Mouse (Mus musculus) myocyte (in vitro differentiated cells): ENCODE measurements around the gene Lrrc32.

Experiments
- CEBPB ChIP-seq: IDR thresholded peaks from 2 replicates; pipeline ENCODE4 v1.6.1; 2011; ENCODE audit warnings: mild to moderate bottlenecking, moderate library complexity; ENCODE audit not compliant: poor library complexity, insufficient read depth, severe bottlenecking
- E2F4 ChIP-seq: IDR thresholded peaks from one replicate; pipeline ENCODE4 v1.6.1; 2011; ENCODE audit warnings: mild to moderate bottlenecking, control low read depth, moderate library complexity; ENCODE audit not compliant: insufficient read depth
- MAX ChIP-seq: IDR thresholded peaks from one replicate; pipeline ENCODE4 v1.6.1; 2011; ENCODE audit warnings: low read depth, mild to moderate bottlenecking, control low read depth
- MYOD1 ChIP-seq, 3 experiments: IDR thresholded peaks; one replicate each; pipeline ENCODE4 v1.6.1; 2011; ENCODE audit warnings: control low read depth in 2 of 3, low read depth in 2 of 3, mild to moderate bottlenecking in 2 of 3, moderate library complexity in 1 of 3; ENCODE audit not compliant: insufficient read length in 2 of 3, control insufficient read depth in 1 of 3
- MYOG ChIP-seq, 3 experiments: IDR thresholded peaks; one replicate each; pipeline ENCODE4 v1.6.1; 2011; ENCODE audit warnings: control low read depth in 2 of 3, low read depth in 2 of 3, mild to moderate bottlenecking in 2 of 3; ENCODE audit not compliant: insufficient read length in 2 of 3, control insufficient read depth in 1 of 3, insufficient read depth in 1 of 3
- POLR2A ChIP-seq: IDR thresholded peaks from one replicate; pipeline ENCODE4 v1.6.1; 2011; ENCODE audit warnings: low read depth, mild to moderate bottlenecking, control low read depth, moderate library complexity; ENCODE audit not compliant: insufficient read length
- POLR2AphosphoS2 ChIP-seq: IDR thresholded peaks from one replicate; pipeline ENCODE4 v1.6.1; 2011; ENCODE audit warnings: low read depth, control low read depth; ENCODE audit not compliant: insufficient read length
- REST ChIP-seq: IDR thresholded peaks from one replicate; pipeline ENCODE4 v1.6.1; 2011; ENCODE audit warnings: mild to moderate bottlenecking, control low read depth, moderate library complexity; ENCODE audit not compliant: insufficient read depth, insufficient read length
- SRF ChIP-seq: IDR thresholded peaks from one replicate; pipeline ENCODE4 v1.6.1; 2011; ENCODE audit warnings: low read depth; ENCODE audit not compliant: control insufficient read depth, insufficient read length
- TCF12 ChIP-seq: IDR thresholded peaks from one replicate; pipeline ENCODE4 v1.6.1; 2011; ENCODE audit warnings: mild to moderate bottlenecking, control low read depth; ENCODE audit not compliant: poor library complexity, insufficient read depth, severe bottlenecking
- USF1 ChIP-seq: IDR thresholded peaks from one replicate; pipeline ENCODE4 v1.6.1; 2011; ENCODE audit warnings: low read depth, mild to moderate bottlenecking, control low read depth, moderate library complexity

GRCm38 (mm10) chr7:98523070-98523812, 34.2 kb downstream of the Lrrc32 start:
- TF ChIP-seq E2F4, result no peak
- no peak for TF ChIP-seq POLR2A
- no peak for TF ChIP-seq REST
- TF ChIP-seq MYOD1 (IDR thresholded peaks at IDR 0.05; ENCODE audit: control insufficient read depth in 1 of 3, insufficient read length in 2 of 3, low read depth in 2 of 3), result no peak
- no peak for TF ChIP-seq USF1
- no peak for TF ChIP-seq MYOG (IDR thresholded peaks at IDR 0.05; ENCODE audit: control insufficient read depth in 1 of 3, insufficient read depth in 1 of 3, insufficient read length in 2 of 3, low read depth in 2 of 3)
- TF ChIP-seq TCF12, result no peak
- TF ChIP-seq POLR2AphosphoS2, result no peak
- TF ChIP-seq MAX, result no peak
- no peak for TF ChIP-seq CEBPB
- TF ChIP-seq SRF, result no peak
